Mouse (Mus musculus): ENCODE data around the gene Npas2.

DNA sequence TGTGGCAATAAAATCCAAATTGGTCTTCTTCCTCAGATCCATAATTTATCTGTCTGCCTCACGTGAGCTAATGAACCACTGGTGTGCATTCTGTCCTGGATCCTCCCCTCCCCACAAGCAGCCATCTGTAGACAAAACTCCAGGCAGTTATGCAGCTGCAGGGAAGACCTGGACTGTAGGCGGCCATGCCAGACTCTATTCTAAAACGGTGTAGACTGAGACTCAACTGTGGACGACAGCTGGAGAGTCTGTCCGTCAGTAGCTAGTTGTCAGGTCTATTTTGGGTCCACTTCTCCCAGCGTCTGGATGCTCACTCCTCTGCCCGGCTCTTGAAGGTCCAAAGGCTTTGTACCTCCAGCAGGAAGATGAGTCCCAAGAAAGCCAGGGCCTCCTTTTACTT, 134.0 kb downstream of the Npas2 start:
- TF ChIP-seq CTCF (IDR thresholded peaks at IDR 0.05; ENCODE audit: borderline replicate concordance, insufficient read depth, low read depth, low read length) = no peak
- TF ChIP-seq POLR2A (IDR thresholded peaks at IDR 0.05; ENCODE audit: borderline replicate concordance, insufficient read depth, low read length) = no peak
